Mouse (Mus musculus) forebrain, embryonic 14.5 days (tissue): ENCODE results near the gene Gm4767. TPM values are rescaled to one million over a fixed set of nuclear protein-coding genes. Genes with fewer than 3 reads are reported as not detected.
A peak's percentile ranks its signal among the peaks of the same experiment; 100 is the strongest.
"Not testable (repeated sequence)": the region's sequence is repeated elsewhere in the genome, so short reads cannot be mapped to it uniquely, and the experiment has no call there.

Source experiments
- ATAC-seq: fragments of 200-750 bp; cut with Nextera tagmentation; 2 replicates; pipeline ENCODE4 v1.8.0; 2017; ENCODE audit warnings: mild to moderate bottlenecking, moderate library complexity
- DNase-seq: peaks from one replicate; pipeline ENCODE4 v3.0.0-alpha.2; 2015; ENCODE audit warnings: low spot score
- H3K27ac ChIP-seq: fragments of 300-500 bp; sonication (generic); 2 replicates; pipeline ENCODE4 v1.5.1; 2014; ENCODE audit warnings: low read depth, mild to moderate bottlenecking, control low read depth, low read length, moderate library complexity
- H3K27me3 ChIP-seq: fragments of 300-500 bp; sonication (generic); replicated peaks from 2 replicates; pipeline ENCODE4 v1.6.1; 2014; ENCODE audit warnings: low read length, control low read depth, mixed read lengths; ENCODE audit not compliant: control insufficient read depth, insufficient read depth
- H3K36me3 ChIP-seq: fragments of 300-500 bp; sonication (generic); 2 replicates; pipeline ENCODE4 v1.6.1; 2014; ENCODE audit warnings: low read length, control low read depth; ENCODE audit not compliant: control insufficient read depth, insufficient read depth
- H3K4me1 ChIP-seq: fragments of 300-500 bp; sonication (generic); 2 replicates; pipeline ENCODE4 v1.6.1; 2014; ENCODE audit warnings: antibody characterized with exemption, low read length, control low read depth; ENCODE audit not compliant: control insufficient read depth, insufficient read depth
- H3K4me2 ChIP-seq: fragments of 300-500 bp; sonication (generic); 2 replicates; pipeline ENCODE4 v1.6.1; 2014; ENCODE audit warnings: mild to moderate bottlenecking, control low read depth, low read length
- H3K4me3 ChIP-seq: fragments of 300-500 bp; sonication (generic); 2 replicates; pipeline ENCODE4 v1.5.1; 2014; ENCODE audit warnings: low read depth, low read length, control low read depth
- H3K9ac ChIP-seq: fragments of 300-500 bp; sonication (generic); 2 replicates; pipeline ENCODE4 v1.6.1; 2014; ENCODE audit warnings: mild to moderate bottlenecking, low read length, control low read depth, moderate library complexity
- H3K9me3 ChIP-seq: fragments of 300-500 bp; sonication (generic); replicated peaks from 2 replicates; pipeline ENCODE4 v1.6.1; 2016; ENCODE audit warnings: low read length, control low read depth, mixed read lengths; ENCODE audit not compliant: control insufficient read depth
- WGBS: fragments of 180-500 bp; shearing (Covaris S2); extraction: QIAGEN DNeasy Blood & Tissue Kit; methylation state at CpG from one replicate; pipeline ENCODE4 v1.1.7; 2014; 5-methylcytosine and 5-hydroxymethylcytosine counted together
- polyA plus RNA-seq: library from polyadenylated mRNA; unstranded; fragments of >200 nt; fragmentation: Nextera tagmentation; extraction: Ambion mirVana; gene quantifications from 2 replicates; pipeline ENCODE4 v1.2.1, GENCODE M21; 2014

The Gm4767 gene
- polyA plus RNA-seq: 3.1 and 4.8 TPM in 2 replicates

DNA sequence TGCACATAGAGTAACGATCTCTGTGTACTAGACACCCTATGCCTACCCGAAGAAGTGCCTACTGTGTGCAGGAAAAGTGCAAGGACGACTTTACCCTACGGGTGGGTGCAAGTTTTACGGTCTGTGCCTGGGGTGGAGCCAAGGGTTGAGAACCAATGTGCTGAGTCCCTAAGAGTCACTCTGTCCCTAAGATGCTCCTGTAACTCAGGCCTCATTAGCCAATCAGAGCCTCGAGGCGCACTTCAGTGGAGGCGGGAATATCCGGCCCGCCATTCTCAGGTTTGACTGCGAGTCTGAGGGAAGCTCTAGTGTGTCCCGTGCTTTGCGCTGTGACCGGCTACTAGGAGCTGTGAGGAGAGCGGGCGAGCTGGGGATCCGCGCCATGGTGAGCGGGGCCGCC is at the start of gene Gm4767:
Gene Gm4767 (plus strand): TSS at position 288 of the 400 bp plus-strand sequence.
- H3K9ac ChIP-seq, H3K27ac ChIP-seq, H3K36me3 ChIP-seq, H3K4me2 ChIP-seq, H3K9me3 ChIP-seq, ATAC-seq, H3K4me3 ChIP-seq, H3K4me1 ChIP-seq, DNase-seq, H3K27me3 ChIP-seq: not testable (repeated sequence)
- 33% methylated on average over 14 of the region's 20 CpGs for whole genome bisulfite sequencing

- not testable (repeated sequence) for H3K9ac ChIP-seq, H3K4me3 ChIP-seq, H3K36me3 ChIP-seq, H3K27me3 ChIP-seq, H3K4me2 ChIP-seq, H3K27ac ChIP-seq, H3K9me3 ChIP-seq, DNase-seq, H3K4me1 ChIP-seq
- ATAC-seq: peak; percentile 99
- WGBS: no CpG with 5 or more reads among the region's 43 CpGs
Measured at GRCm38 (mm10) chr10:81770506-81771403, 41.2 kb upstream of the Gm4767 start, which contains the start of gene Gm3055. TSS of gene Gm3055 (minus strand) at chr10:81771161.

DNA sequence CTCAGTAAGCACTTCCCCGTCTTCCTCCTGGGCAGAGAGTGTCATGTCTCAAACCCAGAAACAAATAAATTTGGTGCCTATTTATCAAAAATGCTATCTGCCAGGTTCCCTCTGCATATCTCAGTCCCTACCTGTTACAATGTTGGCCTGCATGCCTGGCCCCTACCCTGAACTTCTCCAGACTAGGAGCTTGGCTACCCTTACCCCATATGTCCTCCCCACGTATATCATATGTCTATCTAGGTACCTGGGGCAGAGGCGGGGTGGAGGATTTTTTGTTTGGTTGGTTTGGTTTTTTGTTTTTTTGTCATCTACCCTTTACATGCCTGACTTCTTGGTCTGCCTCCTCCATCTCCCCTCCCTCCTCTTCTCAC is 40.6 kb upstream of the Gm4767 start:
- peak; percentile 57 for ATAC-seq
- not testable (repeated sequence) for H3K4me3 ChIP-seq, H3K27me3 ChIP-seq

DNA sequence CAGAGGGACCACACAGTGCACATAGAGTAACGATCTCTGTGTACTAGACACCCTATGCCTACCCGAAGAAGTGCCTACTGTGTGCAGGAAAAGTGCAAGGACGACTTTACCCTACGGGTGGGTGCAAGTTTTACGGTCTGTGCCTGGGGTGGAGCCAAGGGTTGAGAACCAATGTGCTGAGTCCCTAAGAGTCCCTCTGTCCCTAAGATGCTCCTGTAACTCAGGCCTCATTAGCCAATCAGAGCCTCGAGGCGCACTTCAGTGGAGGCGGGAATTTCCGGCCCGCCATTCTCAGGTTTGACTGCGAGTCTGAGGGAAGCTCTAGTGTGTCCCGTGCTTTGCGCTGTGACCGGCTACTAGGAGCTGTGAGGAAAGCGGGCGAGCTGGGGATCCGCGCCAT is 34.2 kb downstream of the Gm4767 start:
- H3K27ac ChIP-seq, DNase-seq, H3K9ac ChIP-seq, H3K4me1 ChIP-seq, H3K4me3 ChIP-seq, ATAC-seq, H3K9me3 ChIP-seq, H3K4me2 ChIP-seq, H3K27me3 ChIP-seq, H3K36me3 ChIP-seq: not testable (repeated sequence)
- WGBS: no CpG with 5 or more reads among the region's 18 CpGs

More for the DNA sequence above, 40.6 kb upstream of the Gm4767 start:
- WGBS: no CpG with 5 or more reads among the region's 3 CpGs
- not testable (repeated sequence) for H3K9ac ChIP-seq, DNase-seq, H3K4me2 ChIP-seq, H3K9me3 ChIP-seq, H3K27ac ChIP-seq, H3K4me1 ChIP-seq, H3K36me3 ChIP-seq

DNA sequence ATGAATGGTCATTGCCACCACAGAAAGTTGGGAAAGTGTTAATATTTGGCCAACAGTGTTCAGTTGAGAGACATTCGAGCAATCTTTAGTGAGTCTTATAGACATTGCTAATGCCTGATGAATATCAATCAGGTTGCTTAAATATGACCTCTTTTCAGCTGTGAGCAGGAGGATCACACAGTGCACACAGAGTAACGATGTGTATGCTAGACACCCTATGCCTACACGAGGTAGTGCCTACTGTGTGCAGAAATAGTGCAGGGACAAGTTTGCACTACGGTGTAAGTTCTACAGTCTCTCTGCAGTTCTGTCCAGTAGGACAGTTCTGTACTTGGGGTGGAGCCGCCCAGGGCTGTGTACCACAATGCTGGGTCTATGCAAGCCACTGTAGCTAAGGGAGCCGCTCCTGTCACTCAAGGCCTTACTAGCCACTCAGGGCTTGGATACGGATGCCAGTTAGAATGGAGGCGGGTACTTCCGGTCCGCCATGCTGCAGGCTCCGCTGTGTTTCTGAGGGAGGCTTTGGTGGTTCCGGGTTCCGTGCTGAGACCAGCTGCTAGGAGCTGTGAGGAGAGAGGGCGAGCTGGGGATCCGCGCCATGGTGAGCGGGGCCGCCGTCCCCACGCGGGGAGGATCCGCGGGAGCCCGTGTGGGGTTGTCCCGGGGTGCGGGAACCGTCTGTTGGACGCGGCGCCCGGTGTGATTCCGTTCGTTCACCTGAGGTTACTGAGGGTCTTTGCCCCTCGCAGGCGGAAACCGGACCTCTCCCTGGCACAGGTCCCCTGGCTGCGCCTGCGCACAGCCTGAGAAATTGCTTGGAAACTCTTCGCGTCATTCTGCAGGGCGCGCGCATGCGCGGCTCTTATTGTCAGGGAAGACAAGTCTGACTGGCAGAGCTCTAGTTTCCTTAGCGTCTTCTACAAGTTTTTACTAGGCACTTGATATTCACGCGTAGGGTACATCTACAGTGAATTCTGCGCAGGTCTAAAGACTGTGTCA is 51.7 kb downstream of the Gm4767 start, which contains the start of gene Gm32687:
Gene Gm32687 (plus strand): TSS at position 526 of the 999 bp plus-strand sequence.
- H3K27me3 ChIP-seq, H3K36me3 ChIP-seq, H3K4me2 ChIP-seq, H3K27ac ChIP-seq, DNase-seq, H3K4me1 ChIP-seq, H3K9ac ChIP-seq, H3K9me3 ChIP-seq, H3K4me3 ChIP-seq: not testable (repeated sequence)
- ATAC-seq: peak; percentile 100
- 33% methylated on average over 3 of the region's 49 CpGs for WGBS

Other genes starting within 250 kb of the Gm4767 start
- 12.0 and 17.2 TPM in 2 replicates for gene Tle2, start 237.6 kb upstream of the Gm4767 start, polyA plus RNA-seq
- gene Tle6, start 211.1 kb upstream of the Gm4767 start, polyA plus RNA-seq: 2.4 and 2.5 TPM in 2 replicates
- 0.81 and 1.0 TPM in 2 replicates for gene BC025920, start 205.9 kb upstream of the Gm4767 start, polyA plus RNA-seq
- 46.0 and 47.4 TPM in 2 replicates for gene Sirt6, start 184.4 kb upstream of the Gm4767 start, polyA plus RNA-seq
- 5.2 and 6.3 TPM in 2 replicates for gene Ankrd24, start 183.6 kb upstream of the Gm4767 start, polyA plus RNA-seq
- 5.1 and 7.1 TPM in 2 replicates for gene Gm10778, start 163.1 kb upstream of the Gm4767 start, polyA plus RNA-seq
- 20.4 and 22.1 TPM in 2 replicates for gene Zfp433, start 107.4 kb upstream of the Gm4767 start, polyA plus RNA-seq
- gene Gm3055, start 41.0 kb upstream of the Gm4767 start, polyA plus RNA-seq: 20.4 and 26.3 TPM in 2 replicates
- gene Gm32687, start 51.7 kb downstream of the Gm4767 start, polyA plus RNA-seq: 12.8 and 15.7 TPM in 2 replicates
- 10.4 and 10.9 TPM in 2 replicates for gene Zfp781, start 118.3 kb downstream of the Gm4767 start, polyA plus RNA-seq
- 14.5 and 16.2 TPM in 2 replicates for gene Zfp873, start 235.9 kb downstream of the Gm4767 start, polyA plus RNA-seq